ENCODE assay signal across 9 mouse cellular contexts in the genomic region with DNA sequence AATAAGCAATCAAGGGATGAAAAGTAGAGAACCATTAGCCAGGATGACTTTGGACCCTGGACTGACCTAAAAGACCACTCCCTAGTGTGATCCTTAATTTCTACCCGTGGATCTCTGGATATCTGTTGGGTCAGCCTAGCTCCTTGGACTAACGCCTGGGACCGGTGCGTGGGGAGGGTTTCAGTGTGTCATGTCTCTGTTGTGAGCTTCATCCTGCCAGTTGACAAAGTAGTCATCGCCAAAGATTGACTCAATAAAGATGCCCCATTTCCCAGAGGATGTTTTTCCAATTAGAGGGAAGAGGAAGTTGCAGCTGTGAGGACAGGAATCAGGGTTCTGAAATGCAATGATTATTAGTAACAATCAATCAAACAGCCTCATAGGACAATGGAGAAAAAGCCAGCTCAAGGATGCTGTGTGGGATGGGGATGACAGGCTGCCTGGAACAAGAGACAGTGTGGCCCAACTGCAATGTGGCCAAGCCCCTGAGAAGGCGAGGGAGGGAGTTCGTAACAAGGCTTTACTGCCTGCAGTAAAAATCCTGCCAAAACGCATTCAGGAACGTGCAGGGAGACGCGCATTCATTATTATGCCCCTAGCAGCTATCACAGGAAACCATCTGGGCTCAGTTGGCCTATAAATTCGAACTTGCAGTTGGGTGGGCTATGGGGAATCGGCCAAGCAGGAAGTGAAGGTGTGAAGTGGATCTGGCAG. TPM values are rescaled to one million over a fixed set of nuclear protein-coding genes. Genes with fewer than 3 reads are reported as not detected.
A peak's percentile ranks its signal among the peaks of the same experiment; 100 is the strongest.
DNase-seq lines count a peak whose midpoint lies in the region; ATAC-seq lines count a peak whose summit lies in the region.
"Had no signal": no experiment of that assay in that cellular context is flagged by ENCODE, and none has a peak within 500 bp of the region (broad histone marks: within the 10 kb centered on the region; RNA-seq: fewer than 3 reads in every experiment).

No protein-coding gene starts in this region.

- DNase-seq in kidney, adult 18-20 months: peak; percentile 17
- DNase-seq in cerebellum, adult 9-11 months: no peak
- DNase-seq in right cerebral cortex, postnatal 4 days: no peak

- H3K9me3 ChIP-seq in kidney, embryonic 14.5 days (ENCODE audit: control insufficient read depth, low read length): no peaks in the 10 kb centered on the region
- no peaks in the 10 kb centered on the region for H3K9me3 ChIP-seq in forebrain, embryonic 16.5 days (ENCODE audit: control insufficient read depth, low read length)
- no peaks in the 10 kb centered on the region for H3K9me3 ChIP-seq in limb, embryonic 15.5 days
- H3K9me3 ChIP-seq: embryonic facial prominence, embryonic 13.5 days had no signal

- H3K36me3 ChIP-seq in kidney, embryonic 14.5 days (ENCODE audit: control insufficient read depth, insufficient read depth, low read length): no peaks in the 10 kb centered on the region
- no peaks in the 10 kb centered on the region for H3K36me3 ChIP-seq in forebrain, embryonic 16.5 days (ENCODE audit: control insufficient read depth, insufficient read depth)
- H3K36me3 ChIP-seq in limb, embryonic 15.5 days: no peaks in the 10 kb centered on the region
- H3K36me3 ChIP-seq: embryonic facial prominence, embryonic 13.5 days had no signal

- WGBS in kidney, embryonic 14.5 days: 33% methylated on average over 13 of the region's 13 CpGs
- 41% methylated on average over 13 of the region's 13 CpGs for WGBS in forebrain, embryonic 16.5 days
- WGBS in limb, embryonic 15.5 days: 18% methylated on average over 13 of the region's 13 CpGs

- no peak for ATAC-seq in kidney, embryonic 14.5 days (ENCODE audit: low FRiP score, low TSS enrichment)
- peak; percentile 72 for ATAC-seq in forebrain, embryonic 16.5 days
- ATAC-seq in hematopoietic stem cell, adult 5-6 weeks (replicated peaks in 1 of 2; ENCODE audit: insufficient read depth in 1 of 2, low FRiP score in 2 of 2, low TSS enrichment in 1 of 2, low read depth in 1 of 2, poor library complexity in 2 of 2, severe bottlenecking in 2 of 2): peak; percentile 40 to 54
- no peak for ATAC-seq in limb, embryonic 15.5 days (ENCODE audit: insufficient number of reproducible peaks, low FRiP score, low TSS enrichment, low read depth)
- ATAC-seq in monocyte, adult 5-6 weeks (replicated peaks; ENCODE audit: insufficient number of reproducible peaks, low FRiP score, low TSS enrichment, poor library complexity, severe bottlenecking): no peak

- H3K4me1 ChIP-seq in kidney, embryonic 14.5 days (ENCODE audit: control insufficient read depth, insufficient read depth, low read length): no peaks in the 10 kb centered on the region; the same call in 1 of the 2 replicates
- peaks cover 13% of the 10 kb centered on the region for H3K4me1 ChIP-seq in forebrain, embryonic 16.5 days (replicated peaks; ENCODE audit: control insufficient read depth, insufficient read depth, low read length)
- H3K4me1 ChIP-seq in limb, embryonic 15.5 days: peaks cover 19% of the 10 kb centered on the region

- H3K9ac ChIP-seq in kidney, embryonic 14.5 days (ENCODE audit: low read depth, low read length): no peak overlapping the region
- no peak overlapping the region for H3K9ac ChIP-seq in forebrain, embryonic 16.5 days (replicated peaks; ENCODE audit: low read depth, low read length)
- no peak overlapping the region for H3K9ac ChIP-seq in limb, embryonic 15.5 days
- H3K9ac ChIP-seq: embryonic facial prominence, embryonic 13.5 days had no signal

- H3K27me3 ChIP-seq in kidney, embryonic 14.5 days (ENCODE audit: control insufficient read depth, insufficient read depth, low read length): peaks cover 2% of the 10 kb centered on the region; the same call in 1 of the 2 replicates
- no peaks in the 10 kb centered on the region for H3K27me3 ChIP-seq in forebrain, embryonic 16.5 days (replicated peaks; ENCODE audit: control insufficient read depth, insufficient read depth, low read length)
- H3K27me3 ChIP-seq in limb, embryonic 15.5 days: no peaks in the 10 kb centered on the region
- H3K27me3 ChIP-seq: embryonic facial prominence, embryonic 13.5 days had no signal

- H3K27ac ChIP-seq in kidney, embryonic 14.5 days (ENCODE audit: low read depth, low read length): no peak overlapping the region
- no peak overlapping the region; the same call in 1 of the 2 replicates for H3K27ac ChIP-seq in forebrain, embryonic 16.5 days (ENCODE audit: low read length)
- 0 out of 2 replicates have a peak overlapping the region, but pooled peaks have one; percentile 14 for H3K27ac ChIP-seq in limb, embryonic 15.5 days
- H3K27ac ChIP-seq: embryonic facial prominence, embryonic 13.5 days had no signal

- no peak overlapping the region for H3K4me3 ChIP-seq in kidney, embryonic 14.5 days (ENCODE audit: low read length)
- H3K4me3 ChIP-seq in forebrain, embryonic 16.5 days (replicated peaks; ENCODE audit: low read length): no peak overlapping the region
- no peak overlapping the region for H3K4me3 ChIP-seq in limb, embryonic 15.5 days
- H3K4me3 ChIP-seq: embryonic facial prominence, embryonic 13.5 days had no signal

- H3K4me2 ChIP-seq in kidney, embryonic 14.5 days (replicated peaks; ENCODE audit: low read depth, low read length): no peak overlapping the region
- no peak overlapping the region for H3K4me2 ChIP-seq in forebrain, embryonic 16.5 days (ENCODE audit: low read length)
- peak overlapping the region; percentile 7; the same call in 1 of the 2 replicates for H3K4me2 ChIP-seq in limb, embryonic 15.5 days
- H3K4me2 ChIP-seq: embryonic facial prominence, embryonic 13.5 days had no signal

RNA-seq across cellular contexts. Expression of gene Lmo2, which starts 27.3 kb away (rescaled TPM):
- 33.3 and 36.7 TPM in 2 replicates for polyA plus RNA-seq in kidney, embryonic 14.5 days (2014; fragmentation: Nextera tagmentation; extraction: Ambion mirVana)
- 19.8 and 20.0 TPM in 2 replicates for polyA plus RNA-seq in forebrain, embryonic 16.5 days (2015; fragmentation: Nextera tagmentation; extraction: Ambion mirVana)
- 803 and 858 TPM in 2 replicates for total RNA-seq in hematopoietic stem cell, adult 5-6 weeks (2017)
- polyA plus RNA-seq in limb, embryonic 15.5 days (2015; fragmentation: Nextera tagmentation; extraction: Ambion mirVana): 16.4 and 18.7 TPM in 2 replicates
- total RNA-seq in monocyte, adult 5-6 weeks (2017): 50.1 to 71.8 TPM (median 67.7 TPM) in 3 replicates

Comparison
In these comparisons a context has a peak if more than half of its experiments do, and no peak if none do; other contexts are left out.
1. ATAC-seq: peak in forebrain, embryonic 16.5 days (single experiment) and hematopoietic stem cell, adult 5-6 weeks (2 of 2); none in kidney, embryonic 14.5 days (single experiment), limb, embryonic 15.5 days (single experiment) and monocyte, adult 5-6 weeks (single experiment).